Mouse (Mus musculus) E14TG2a.4 (cell line): ENCODE data around the gene Cmtm2b.

ENCODE experiments used
- CTCF ChIP-seq: conservative IDR thresholded peaks from 2 replicates; pipeline ENCODE4 v1.5.1; 2014; ENCODE audit warnings: low read length
- POU5F1 ChIP-seq: IDR thresholded peaks from 2 replicates; pipeline ENCODE4 v1.6.1; 2014; ENCODE audit warnings: low read length, borderline replicate concordance

- no peak for TF ChIP-seq CTCF
- TF ChIP-seq POU5F1 = no peak
Measured at GRCm38 (mm10) chr8:104336806-104337205, 14.8 kb downstream of the Cmtm2b start.
